Mouse (Mus musculus) stomach, postnatal 0 days (tissue): ENCODE data around the gene Kcnj10. TPM values are rescaled to one million over a fixed set of nuclear protein-coding genes. Genes with fewer than 3 reads are reported as not detected.
A peak's percentile ranks its signal among the peaks of the same experiment; 100 is the strongest.

ENCODE experiments used
- ATAC-seq: fragments of 200-750 bp; cut with Nextera tagmentation; 2 replicates; pipeline ENCODE4 v1.8.0; 2017; ENCODE audit not compliant: low FRiP score, low TSS enrichment
- DNase-seq: peaks from one replicate; pipeline ENCODE4 v3.0.0-alpha.2; 2016; ENCODE audit warnings: low spot score
- H3K27ac ChIP-seq: fragments of 300-500 bp; sonication (generic); replicated peaks from 2 replicates; pipeline ENCODE4 v1.5.1; 2014; ENCODE audit warnings: mild to moderate bottlenecking, control low read depth
- H3K27me3 ChIP-seq: fragments of 300-500 bp; sonication (generic); 2 replicates; pipeline ENCODE4 v1.6.1; 2014; ENCODE audit warnings: low read length; ENCODE audit not compliant: control insufficient read depth, insufficient read depth
- H3K36me3 ChIP-seq: fragments of 300-500 bp; sonication (generic); 2 replicates; pipeline ENCODE4 v1.6.1; 2014; ENCODE audit warnings: low read length, mixed read lengths; ENCODE audit not compliant: control insufficient read depth, insufficient read depth
- H3K4me1 ChIP-seq: fragments of 300-500 bp; sonication (generic); replicated peaks from 2 replicates; pipeline ENCODE4 v1.6.1; 2014; ENCODE audit warnings: antibody characterized with exemption; ENCODE audit not compliant: control insufficient read depth, insufficient read depth
- H3K4me2 ChIP-seq: fragments of 300-500 bp; sonication (generic); replicated peaks from 2 replicates; pipeline ENCODE4 v1.6.1; 2014; ENCODE audit warnings: low read depth, mild to moderate bottlenecking, control low read depth, moderate library complexity
- H3K4me3 ChIP-seq: fragments of 300-500 bp; sonication (generic); 2 replicates; pipeline ENCODE4 v1.5.1; 2014; ENCODE audit warnings: low read depth, low read length, control low read depth
- H3K9ac ChIP-seq: fragments of 300-500 bp; sonication (generic); 2 replicates; pipeline ENCODE4 v1.6.1; 2014; ENCODE audit warnings: mild to moderate bottlenecking, low read length, control low read depth, mixed read lengths
- H3K9me3 ChIP-seq: fragments of 300-500 bp; sonication (generic); 2 replicates; pipeline ENCODE4 v1.6.1; 2016; ENCODE audit warnings: low read length; ENCODE audit not compliant: control insufficient read depth
- CTCF ChIP-seq: IDR thresholded peaks from 2 replicates; pipeline ENCODE4 v1.5.1; 2016; ENCODE audit warnings: antibody characterized with exemption, low read depth, mild to moderate bottlenecking, moderate library complexity
- EP300 ChIP-seq: optimal IDR thresholded peaks from 2 replicates; pipeline ENCODE3; 2016; ENCODE audit warnings: antibody characterized with exemption
- WGBS: fragments of 180-500 bp; shearing (Covaris S2); extraction: QIAGEN DNeasy Blood & Tissue Kit; methylation state at CpG from one replicate; pipeline ENCODE4 v1.1.7; 2014; 5-methylcytosine and 5-hydroxymethylcytosine counted together
- polyA plus RNA-seq: library from polyadenylated mRNA; unstranded; fragments of >200 nt; fragmentation: Nextera tagmentation; extraction: Ambion mirVana; gene quantifications from 2 replicates; pipeline ENCODE4 v1.2.1, GENCODE M21; 2015

Gene Kcnj10
- polyA plus RNA-seq, 1 experiment from 2014 or later, result 0.17 TPM

GRCm38 (mm10) chr1:172297611-172298537 lies 43.1 kb upstream of the Kcnj10 start, which contains the start of gene Atp1a2:
TSS of gene Atp1a2 (minus strand) at chr1:172298064.
- 14% methylated on average over 16 of the region's 16 CpGs for WGBS
- no peak for DNase-seq
- H3K9me3 ChIP-seq, result no peaks in the 10 kb centered on the region
- H3K4me1 ChIP-seq, result no peaks in the 10 kb centered on the region; the same call in 1 of the 2 replicates
- H3K9ac ChIP-seq, result peak within 1 kb of the TSS; percentile 48
- H3K4me2 ChIP-seq, result peak within 1 kb of the TSS; percentile 43
- TF ChIP-seq EP300, result no peak
- no peak for TF ChIP-seq CTCF
- peak; percentile 49; the same call in 1 of the 2 replicates for ATAC-seq
- H3K36me3 ChIP-seq, result no peaks in the 10 kb centered on the region
- no peaks in the 10 kb centered on the region for H3K27me3 ChIP-seq
- H3K27ac ChIP-seq, result peak within 1 kb of the TSS; percentile 84
- peak within 1 kb of the TSS; percentile 36 for H3K4me3 ChIP-seq

GRCm38 (mm10) chr1:172299528-172299927 lies 41.5 kb upstream of the Kcnj10 start:
- Histone ChIP-seq H3K27ac (no peak overlapping the region), H3K9me3 (no peaks in the 10 kb centered on the region), H3K9ac (no peak overlapping the region), H3K36me3 (no peaks in the 10 kb centered on the region), H3K4me1 (no peaks in the 10 kb centered on the region; the same call in 1 of the 2 replicates), H3K27me3 (no peaks in the 10 kb centered on the region), H3K4me2 (no peak overlapping the region), H3K4me3 (no peak overlapping the region)
- ATAC-seq (no peak), DNase-seq (no peak)
- TF ChIP-seq EP300 (no peak), CTCF (no peak)
- WGBS, result 69% methylated on average over 7 of the region's 7 CpGs

- H3K9ac ChIP-seq, result no peak overlapping the region
- no peaks in the 10 kb centered on the region for H3K27me3 ChIP-seq
- no peak overlapping the region for H3K27ac ChIP-seq
- H3K4me3 ChIP-seq, result no peak overlapping the region
- no peak for DNase-seq
- TF ChIP-seq EP300, result no peak
- TF ChIP-seq CTCF, result 0 out of 2 replicates have a peak, but pooled peaks have one; percentile 4
- no peak for ATAC-seq
- H3K9me3 ChIP-seq, result no peaks in the 10 kb centered on the region
- WGBS, result 69% methylated on average over 5 of the region's 5 CpGs
- H3K4me1 ChIP-seq, result no peaks in the 10 kb centered on the region; the same call in 1 of the 2 replicates
- no peak overlapping the region for H3K4me2 ChIP-seq
- no peaks in the 10 kb centered on the region for H3K36me3 ChIP-seq
These were observed 40.8 kb upstream of the Kcnj10 start for GRCm38 (mm10) chr1:172300247-172300646.

GRCm38 (mm10) chr1:172301180-172301579 lies 39.8 kb upstream of the Kcnj10 start:
- no peaks in the 10 kb centered on the region for H3K36me3 ChIP-seq
- H3K27me3 ChIP-seq, result no peaks in the 10 kb centered on the region
- no peak overlapping the region for H3K27ac ChIP-seq
- WGBS, result 46% methylated on average over 12 of the region's 12 CpGs
- no peaks in the 10 kb centered on the region for H3K9me3 ChIP-seq
- H3K4me1 ChIP-seq, result no peaks in the 10 kb centered on the region
- H3K9ac ChIP-seq, result no peak overlapping the region
- no peak; the same call in 1 of the 2 replicates for ATAC-seq
- no peak overlapping the region for H3K4me3 ChIP-seq
- DNase-seq, result no peak
- TF ChIP-seq CTCF (no peak), EP300 (no peak)
- H3K4me2 ChIP-seq, result no peak overlapping the region

GRCm38 (mm10) chr1:172302311-172302710 lies 38.7 kb upstream of the Kcnj10 start:
- no peak overlapping the region for H3K4me2 ChIP-seq
- ATAC-seq (no peak), DNase-seq (no peak)
- no peak overlapping the region for H3K9ac ChIP-seq
- no peaks in the 10 kb centered on the region for H3K4me1 ChIP-seq
- H3K4me3 ChIP-seq, result no peak overlapping the region
- H3K27ac ChIP-seq, result no peak overlapping the region
- no peaks in the 10 kb centered on the region for H3K27me3 ChIP-seq
- TF ChIP-seq EP300, result no peak
- TF ChIP-seq CTCF, result no peak
- H3K9me3 ChIP-seq, result no peaks in the 10 kb centered on the region
- no peaks in the 10 kb centered on the region for H3K36me3 ChIP-seq
- 63% methylated on average over 3 of the region's 3 CpGs for WGBS

GRCm38 (mm10) chr1:172302851-172303250 lies 38.2 kb upstream of the Kcnj10 start:
- no peak overlapping the region for H3K27ac ChIP-seq
- ATAC-seq, result no peak
- no peak for DNase-seq

More at GRCm38 (mm10) chr1:172302851-172303250, 38.2 kb upstream of the Kcnj10 start:
- Histone ChIP-seq H3K9ac (no peak overlapping the region), H3K4me2 (no peak overlapping the region), H3K4me3 (no peak overlapping the region), H3K36me3 (no peaks in the 10 kb centered on the region), H3K4me1 (no peaks in the 10 kb centered on the region), H3K27me3 (no peaks in the 10 kb centered on the region), H3K9me3 (no peaks in the 10 kb centered on the region)
- 31% methylated on average over 6 of the region's 6 CpGs for WGBS
- TF ChIP-seq CTCF, result no peak
- TF ChIP-seq EP300, result no peak
